Mouse (Mus musculus) hindbrain, embryonic 11.5 days (tissue): Measurements from ENCODE around the gene Aox2. TPM values are rescaled to one million over a fixed set of nuclear protein-coding genes. Genes with fewer than 3 reads are reported as not detected.

Source experiments
- ATAC-seq: fragments of 200-750 bp; cut with Nextera tagmentation; 2 replicates; pipeline ENCODE4 v1.8.0; 2017; ENCODE audit warnings: mild to moderate bottlenecking, moderate TSS enrichment, moderate library complexity; ENCODE audit not compliant: low FRiP score
- DNase-seq: peaks from one replicate; pipeline ENCODE4 v3.0.0-alpha.2; 2015; ENCODE audit warnings: low spot score
- H3K27ac ChIP-seq: fragments of 300-500 bp; sonication (generic); 2 replicates; pipeline ENCODE4 v1.5.1; 2014; ENCODE audit warnings: mild to moderate bottlenecking, low read depth, low read length
- H3K27me3 ChIP-seq: fragments of 300-500 bp; sonication (generic); 2 replicates; pipeline ENCODE4 v1.6.1; 2014; ENCODE audit warnings: mild to moderate bottlenecking, low read length, moderate library complexity, mixed read lengths; ENCODE audit not compliant: control insufficient read depth, insufficient read depth
- H3K36me3 ChIP-seq: fragments of 300-500 bp; sonication (generic); 2 replicates; pipeline ENCODE4 v1.6.1; 2014; ENCODE audit warnings: mild to moderate bottlenecking, low read length, moderate library complexity, mixed read lengths; ENCODE audit not compliant: control insufficient read depth, insufficient read depth
- H3K4me1 ChIP-seq: fragments of 300-500 bp; sonication (generic); replicated peaks from 2 replicates; pipeline ENCODE4 v1.6.1; 2014; ENCODE audit warnings: low read length, mixed read lengths; ENCODE audit not compliant: control insufficient read depth, insufficient read depth
- H3K4me2 ChIP-seq: fragments of 300-500 bp; sonication (generic); replicated peaks from 2 replicates; pipeline ENCODE4 v1.6.1; 2014; ENCODE audit warnings: mild to moderate bottlenecking, low read depth, low read length
- H3K4me3 ChIP-seq: fragments of 300-500 bp; sonication (generic); 2 replicates; pipeline ENCODE4 v1.5.1; 2014; ENCODE audit warnings: low read depth, low read length
- H3K9ac ChIP-seq: fragments of 300-500 bp; sonication (generic); 2 replicates; pipeline ENCODE4 v1.6.1; 2014; ENCODE audit warnings: low read depth, low read length
- H3K9me3 ChIP-seq: fragments of 300-500 bp; sonication (generic); 2 replicates; pipeline ENCODE4 v1.6.1; 2016; ENCODE audit warnings: low read length; ENCODE audit not compliant: control insufficient read depth
- WGBS: fragments of 180-500 bp; shearing (Covaris S2); extraction: QIAGEN DNeasy Blood & Tissue Kit; methylation state at CpG from one replicate; pipeline ENCODE4 v1.1.7; 2014; 5-methylcytosine and 5-hydroxymethylcytosine counted together
- polyA plus RNA-seq: library from polyadenylated mRNA; unstranded; fragments of >200 nt; fragmentation: Nextera tagmentation; extraction: Ambion mirVana; gene quantifications from 2 replicates; pipeline ENCODE4 v1.2.1, GENCODE M21; 2014

Aox2 gene
- polyA plus RNA-seq, 1 experiment from 2014 or later: 0.06 TPM

DNA sequence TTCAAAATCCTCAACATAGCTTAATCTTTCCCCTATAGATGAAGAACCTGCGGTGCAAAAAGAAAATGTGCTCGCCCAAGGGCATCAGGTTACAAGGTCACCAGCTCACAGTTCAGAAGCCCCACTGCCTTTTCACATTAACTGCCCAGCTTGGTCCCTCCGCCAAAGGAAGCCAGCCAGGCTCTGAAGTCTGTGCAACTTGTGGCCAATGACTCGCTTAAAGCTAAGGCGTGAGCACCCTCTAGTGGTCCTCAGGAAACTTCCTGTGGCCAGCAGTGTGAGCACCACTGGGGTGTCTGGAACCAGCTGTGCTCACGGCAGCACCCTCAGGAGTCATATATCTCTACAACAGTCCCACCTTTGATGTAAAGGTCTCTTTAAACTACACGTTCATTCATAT lies 18.2 kb downstream of the Aox2 start:
- Histone ChIP-seq H3K9ac (no peak overlapping the region), H3K4me3 (no peak overlapping the region), H3K27ac (no peak overlapping the region), H3K9me3 (no peaks in the 10 kb centered on the region), H3K36me3 (no peaks in the 10 kb centered on the region), H3K4me2 (no peak overlapping the region), H3K27me3 (no peaks in the 10 kb centered on the region), H3K4me1 (no peaks in the 10 kb centered on the region)
- ATAC-seq (peak; percentile 70), DNase-seq (peak; percentile 79)
- 5% methylated on average over 7 of the region's 7 CpGs for WGBS

DNA sequence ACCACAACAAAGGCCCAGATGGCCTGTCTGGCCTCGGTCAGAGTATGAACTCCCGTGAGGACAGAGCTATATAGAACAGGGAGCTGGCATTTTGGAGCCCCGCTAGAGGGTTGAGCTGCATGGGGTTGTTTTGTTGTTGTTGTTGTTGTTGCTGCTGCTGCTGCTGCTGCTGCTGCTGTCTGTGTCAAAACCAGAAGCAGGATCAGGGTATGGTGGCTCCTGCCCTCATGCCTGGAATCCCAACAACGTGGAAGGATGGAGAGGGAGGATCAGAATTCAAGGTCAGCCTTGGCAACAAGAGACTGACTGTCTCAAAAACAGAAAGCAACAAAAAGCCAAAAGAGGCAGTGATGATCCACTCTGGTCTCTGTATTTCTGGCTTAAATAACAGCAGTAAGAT lies 18.7 kb downstream of the Aox2 start:
- no peak for ATAC-seq
- H3K4me2 ChIP-seq: no peak overlapping the region
- H3K9me3 ChIP-seq: no peaks in the 10 kb centered on the region
- H3K27me3 ChIP-seq: no peaks in the 10 kb centered on the region
- no peaks in the 10 kb centered on the region for H3K4me1 ChIP-seq
- DNase-seq: no peak
- WGBS: 56% methylated on average over 4 of the region's 4 CpGs
- H3K9ac ChIP-seq: no peak overlapping the region
- H3K36me3 ChIP-seq: no peaks in the 10 kb centered on the region
- H3K4me3 ChIP-seq: no peak overlapping the region
- no peak overlapping the region for H3K27ac ChIP-seq

DNA sequence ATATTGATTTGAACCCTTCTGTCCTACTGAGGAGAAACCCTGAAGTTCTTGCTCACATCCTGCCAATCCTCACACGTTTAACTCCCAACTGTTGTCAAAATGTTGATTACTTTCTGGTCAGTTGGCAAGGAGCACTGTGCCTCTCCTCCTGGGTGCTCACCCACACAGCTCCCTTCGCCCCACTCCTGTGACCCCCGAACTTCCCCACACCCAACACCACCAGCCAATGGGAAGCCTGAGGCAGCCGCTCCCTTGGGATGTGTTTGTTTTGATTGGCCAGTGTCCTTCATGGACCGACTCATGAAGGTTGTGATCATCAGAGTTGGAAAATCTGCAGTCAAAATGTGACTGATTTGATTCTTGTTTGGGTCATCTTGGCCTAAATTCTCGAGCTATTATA lies 20.2 kb downstream of the Aox2 start:
- no peak for DNase-seq
- H3K27ac ChIP-seq: no peak overlapping the region
- H3K36me3 ChIP-seq: no peaks in the 10 kb centered on the region
- WGBS: 71% methylated on average over 6 of the region's 6 CpGs
- H3K27me3 ChIP-seq: no peaks in the 10 kb centered on the region
- H3K4me2 ChIP-seq: no peak overlapping the region
- ATAC-seq: no peak
- H3K9me3 ChIP-seq: no peaks in the 10 kb centered on the region
- H3K4me3 ChIP-seq: no peak overlapping the region
- no peak overlapping the region for H3K9ac ChIP-seq
- H3K4me1 ChIP-seq: no peaks in the 10 kb centered on the region

DNA sequence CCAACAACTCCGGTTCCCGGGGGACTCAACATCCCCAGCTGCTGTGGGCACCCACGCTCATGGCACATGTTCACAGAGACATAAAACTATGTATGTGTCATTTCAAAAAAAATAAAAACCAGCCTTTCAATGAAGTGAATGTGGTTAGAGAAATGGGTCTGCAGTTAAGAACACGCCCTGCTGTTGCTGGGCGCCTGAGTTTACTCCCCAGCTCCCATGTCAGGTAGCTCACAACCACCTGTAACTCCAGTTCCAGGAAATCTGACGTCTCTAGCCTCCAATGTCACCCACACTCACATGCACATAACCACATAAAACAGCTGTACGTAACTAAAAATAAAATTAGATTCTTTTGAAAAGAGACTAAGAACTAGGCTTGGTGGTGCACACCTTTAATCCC lies 22.9 kb downstream of the Aox2 start:
- WGBS: 96% methylated on average over 7 of the region's 7 CpGs
- Histone ChIP-seq H3K36me3 (no peaks in the 10 kb centered on the region), H3K27ac (no peak overlapping the region), H3K4me1 (no peaks in the 10 kb centered on the region), H3K4me3 (no peak overlapping the region), H3K27me3 (no peaks in the 10 kb centered on the region), H3K9me3 (no peaks in the 10 kb centered on the region), H3K4me2 (no peak overlapping the region), H3K9ac (no peak overlapping the region)
- no peak for ATAC-seq
- no peak for DNase-seq

DNA sequence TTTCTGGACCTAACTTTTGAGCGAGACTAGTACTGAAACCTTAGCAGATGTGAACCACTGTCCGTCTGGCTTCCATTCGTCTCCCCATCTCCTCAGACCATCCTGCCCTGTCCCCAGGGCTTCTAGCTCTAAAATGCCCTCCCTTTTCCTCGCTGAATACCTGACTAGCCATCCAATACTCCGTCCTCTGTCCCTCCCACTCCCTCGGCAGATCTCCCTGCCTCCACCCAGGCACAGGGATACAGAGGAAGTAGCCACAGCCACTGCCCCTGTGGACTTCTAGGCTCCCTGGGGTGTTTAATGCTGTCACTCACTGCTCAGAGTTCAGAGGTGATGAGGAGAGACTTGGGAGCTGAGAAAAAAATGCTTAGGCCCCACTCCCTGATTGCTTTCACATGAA lies 23.9 kb downstream of the Aox2 start:
- no peaks in the 10 kb centered on the region for H3K4me1 ChIP-seq
- DNase-seq: no peak
- no peak for ATAC-seq
- no peaks in the 10 kb centered on the region for H3K36me3 ChIP-seq
- 70% methylated on average over 6 of the region's 6 CpGs for WGBS
- H3K4me2 ChIP-seq: no peak overlapping the region
- no peak overlapping the region for H3K27ac ChIP-seq
- no peaks in the 10 kb centered on the region for H3K9me3 ChIP-seq
- no peaks in the 10 kb centered on the region for H3K27me3 ChIP-seq
- H3K9ac ChIP-seq: no peak overlapping the region
- no peak overlapping the region for H3K4me3 ChIP-seq

DNA sequence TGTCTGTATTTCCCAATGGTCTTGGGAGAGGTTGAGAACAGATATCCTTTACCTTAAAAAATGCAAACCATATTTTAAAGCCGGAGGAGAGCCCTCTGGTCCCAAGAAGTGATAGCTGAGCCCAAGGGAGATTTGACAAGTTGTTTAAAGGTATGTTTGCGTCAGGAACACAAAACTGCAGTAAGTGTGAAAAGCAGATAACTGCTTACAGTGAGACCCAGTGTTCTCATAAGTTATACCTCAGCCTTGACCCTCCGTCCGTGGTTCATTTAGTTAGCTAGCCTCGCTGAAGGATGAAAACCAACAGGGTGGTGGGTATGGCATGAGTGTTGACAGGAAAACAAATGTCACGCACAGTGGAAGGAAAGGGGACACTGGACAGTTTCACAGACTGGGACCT lies 24.9 kb downstream of the Aox2 start:
- Histone ChIP-seq H3K9me3 (no peaks in the 10 kb centered on the region), H3K36me3 (no peaks in the 10 kb centered on the region), H3K27ac (no peak overlapping the region), H3K9ac (no peak overlapping the region), H3K4me3 (no peak overlapping the region), H3K4me1 (no peaks in the 10 kb centered on the region), H3K4me2 (no peak overlapping the region), H3K27me3 (no peaks in the 10 kb centered on the region)
- WGBS: 88% methylated on average over 6 of the region's 6 CpGs
- DNase-seq (no peak), ATAC-seq (no peak)

DNA sequence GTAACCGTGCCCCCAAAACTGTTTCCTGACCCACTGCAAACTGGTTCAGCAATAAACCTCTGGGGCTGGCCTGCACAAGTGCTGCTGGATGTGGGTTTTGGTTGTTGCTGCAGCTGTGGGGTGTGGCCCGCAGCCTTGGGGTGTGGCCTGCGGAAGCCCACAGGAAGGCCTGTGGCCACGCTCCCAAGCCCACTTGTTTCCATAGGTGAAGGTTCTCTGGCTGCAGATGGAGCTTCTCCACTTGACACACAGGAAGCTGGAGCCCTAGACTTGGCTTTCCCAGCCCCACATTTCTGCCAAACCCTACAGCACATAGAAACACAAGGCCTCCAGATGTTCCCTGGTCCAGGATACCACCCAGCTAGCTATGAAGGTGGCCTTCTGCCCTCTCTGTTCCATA lies 25.6 kb downstream of the Aox2 start:
- Histone ChIP-seq H3K4me3 (no peak overlapping the region), H3K36me3 (no peaks in the 10 kb centered on the region), H3K9ac (no peak overlapping the region), H3K27me3 (no peaks in the 10 kb centered on the region), H3K27ac (no peak overlapping the region), H3K4me1 (no peaks in the 10 kb centered on the region), H3K4me2 (no peak overlapping the region), H3K9me3 (no peaks in the 10 kb centered on the region)
- ATAC-seq (no peak), DNase-seq (no peak)
- WGBS: 94% methylated on average over 4 of the region's 4 CpGs

DNA sequence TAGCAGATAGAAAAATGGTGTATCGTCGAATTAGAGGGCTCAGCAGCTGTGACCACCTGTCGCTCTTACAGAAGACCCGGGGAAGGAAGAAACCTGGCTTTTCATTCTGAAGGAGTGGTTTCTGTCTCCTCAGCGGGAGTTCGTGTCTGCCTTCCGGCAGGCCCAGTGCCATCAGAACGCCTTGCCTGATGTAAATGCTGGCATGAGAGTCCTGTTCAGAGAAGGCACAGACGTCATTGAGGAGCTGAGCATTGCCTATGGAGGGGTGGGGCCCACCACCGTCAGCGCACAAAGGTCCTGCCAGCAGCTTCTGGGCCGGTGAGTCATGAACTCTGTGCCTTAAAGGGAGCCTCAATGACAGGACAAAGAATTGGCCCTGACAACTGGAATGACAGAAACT lies 26.2 kb downstream of the Aox2 start:
- no peaks in the 10 kb centered on the region for H3K4me1 ChIP-seq
- H3K27ac ChIP-seq: no peak overlapping the region
- H3K4me3 ChIP-seq: no peak overlapping the region
- no peak for DNase-seq
- no peaks in the 10 kb centered on the region for H3K9me3 ChIP-seq
- no peaks in the 10 kb centered on the region for H3K36me3 ChIP-seq
- WGBS: 64% methylated on average over 12 of the region's 12 CpGs
- ATAC-seq: no peak
- H3K9ac ChIP-seq: no peak overlapping the region
- no peaks in the 10 kb centered on the region for H3K27me3 ChIP-seq
- H3K4me2 ChIP-seq: no peak overlapping the region

DNA sequence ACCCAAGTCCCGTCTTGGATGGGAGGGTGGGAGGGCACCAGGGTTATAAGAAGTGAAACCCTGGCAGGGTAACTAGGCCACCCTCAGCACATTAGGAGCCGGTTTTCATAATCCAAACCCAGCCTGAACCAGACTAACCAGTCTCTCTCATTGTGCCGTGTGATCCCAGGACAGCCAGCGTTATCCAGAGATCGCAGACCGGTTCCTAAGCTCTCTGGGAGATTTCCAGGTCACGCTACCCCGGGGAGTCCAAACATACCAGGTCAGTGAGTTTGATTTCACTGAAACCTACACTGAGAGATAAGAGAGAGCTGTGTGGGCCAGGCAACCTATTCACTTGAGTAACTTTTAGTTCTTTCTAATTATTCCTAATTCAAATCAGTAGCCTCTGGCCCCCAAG lies 29.1 kb downstream of the Aox2 start:
- Histone ChIP-seq H3K4me1 (no peaks in the 10 kb centered on the region), H3K27ac (no peak overlapping the region), H3K27me3 (no peaks in the 10 kb centered on the region), H3K4me2 (no peak overlapping the region), H3K36me3 (no peaks in the 10 kb centered on the region), H3K9me3 (no peaks in the 10 kb centered on the region), H3K9ac (no peak overlapping the region), H3K4me3 (no peak overlapping the region)
- no peak for ATAC-seq
- no peak for DNase-seq
- 84% methylated on average over 8 of the region's 8 CpGs for WGBS
